Mouse (Mus musculus) cerebellum, adult 2 months (tissue): ENCODE results near the gene a.

Experiments used
- CTCF ChIP-seq: fragments of 200-500 bp; IDR thresholded peaks from 2 replicates; pipeline ENCODE4 v1.5.1; 2011; ENCODE audit warnings: low read depth, mild to moderate bottlenecking, control low read depth, low read length, moderate library complexity, borderline replicate concordance; ENCODE audit not compliant: insufficient read depth
- POLR2A ChIP-seq: fragments of 200-500 bp; IDR thresholded peaks from 2 replicates; pipeline ENCODE4 v1.6.1; 2011; ENCODE audit warnings: low read length, control low read depth, borderline replicate concordance; ENCODE audit not compliant: insufficient read depth

GRCm38 (mm10) chr2:154786776-154787175 lies 4.4 kb upstream of the a start:
- TF ChIP-seq CTCF (no peak), POLR2A (no peak)
